Mouse (Mus musculus) E14TG2a.4 (cell line): ENCODE results near the gene Hectd4.

Source experiments
- H3K27me3 ChIP-seq: 2 replicates; pipeline ENCODE4 v1.6.1; 2014; ENCODE audit warnings: low read length, control low read depth; ENCODE audit not compliant: insufficient read depth
- H3K36me3 ChIP-seq: 2 replicates; pipeline ENCODE4 v1.6.1; 2014; ENCODE audit warnings: low read length, control low read depth; ENCODE audit not compliant: insufficient read depth
- H3K4me1 ChIP-seq: replicated peaks from 2 replicates; pipeline ENCODE4 v1.6.1; 2014; ENCODE audit warnings: low read depth, low read length, control low read depth
- H3K4me3 ChIP-seq: replicated peaks from 2 replicates; pipeline ENCODE4 v1.5.1; 2014; ENCODE audit warnings: mild to moderate bottlenecking, low read length
- H3K9me3 ChIP-seq: 2 replicates; pipeline ENCODE4 v1.6.1; 2014; ENCODE audit warnings: low read length, control low read depth
- CTCF ChIP-seq: conservative IDR thresholded peaks from 2 replicates; pipeline ENCODE4 v1.5.1; 2014; ENCODE audit warnings: low read length
- NANOG ChIP-seq: IDR thresholded peaks from 2 replicates; pipeline ENCODE4 v1.6.1; 2014; ENCODE audit warnings: borderline replicate concordance, low read length, mixed read lengths
- POU5F1 ChIP-seq: IDR thresholded peaks from 2 replicates; pipeline ENCODE4 v1.6.1; 2014; ENCODE audit warnings: low read length, borderline replicate concordance

Gene Hectd4

DNA sequence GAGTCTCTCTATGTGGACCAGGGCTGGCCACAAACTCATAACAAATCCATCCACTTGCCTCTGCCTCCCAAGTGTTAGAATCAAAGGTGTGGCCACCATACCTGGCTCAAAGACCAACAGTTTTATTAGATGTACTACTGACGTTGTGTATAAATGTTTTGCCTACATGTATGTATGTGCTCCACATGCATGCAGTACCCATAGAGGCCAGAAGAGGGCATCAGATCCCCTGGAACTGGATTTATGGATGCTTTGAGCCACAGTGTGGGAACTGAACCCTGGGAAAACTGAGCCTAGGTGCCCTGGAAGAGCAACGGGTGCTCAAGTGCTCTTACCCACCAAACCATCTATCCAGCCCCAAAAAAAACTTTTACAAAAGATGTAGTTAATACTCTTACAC, 160.7 kb downstream of the Hectd4 start:
- peaks cover 13% of the 10 kb centered on the region for H3K27me3 ChIP-seq
- TF ChIP-seq CTCF (peak; percentile 93), POU5F1 (no peak)
- H3K36me3 ChIP-seq = peaks cover 24% of the 10 kb centered on the region
- no peaks in the 10 kb centered on the region for H3K9me3 ChIP-seq
- H3K4me3 ChIP-seq = no peak overlapping the region
- H3K4me1 ChIP-seq = peaks cover 10% of the 10 kb centered on the region

DNA sequence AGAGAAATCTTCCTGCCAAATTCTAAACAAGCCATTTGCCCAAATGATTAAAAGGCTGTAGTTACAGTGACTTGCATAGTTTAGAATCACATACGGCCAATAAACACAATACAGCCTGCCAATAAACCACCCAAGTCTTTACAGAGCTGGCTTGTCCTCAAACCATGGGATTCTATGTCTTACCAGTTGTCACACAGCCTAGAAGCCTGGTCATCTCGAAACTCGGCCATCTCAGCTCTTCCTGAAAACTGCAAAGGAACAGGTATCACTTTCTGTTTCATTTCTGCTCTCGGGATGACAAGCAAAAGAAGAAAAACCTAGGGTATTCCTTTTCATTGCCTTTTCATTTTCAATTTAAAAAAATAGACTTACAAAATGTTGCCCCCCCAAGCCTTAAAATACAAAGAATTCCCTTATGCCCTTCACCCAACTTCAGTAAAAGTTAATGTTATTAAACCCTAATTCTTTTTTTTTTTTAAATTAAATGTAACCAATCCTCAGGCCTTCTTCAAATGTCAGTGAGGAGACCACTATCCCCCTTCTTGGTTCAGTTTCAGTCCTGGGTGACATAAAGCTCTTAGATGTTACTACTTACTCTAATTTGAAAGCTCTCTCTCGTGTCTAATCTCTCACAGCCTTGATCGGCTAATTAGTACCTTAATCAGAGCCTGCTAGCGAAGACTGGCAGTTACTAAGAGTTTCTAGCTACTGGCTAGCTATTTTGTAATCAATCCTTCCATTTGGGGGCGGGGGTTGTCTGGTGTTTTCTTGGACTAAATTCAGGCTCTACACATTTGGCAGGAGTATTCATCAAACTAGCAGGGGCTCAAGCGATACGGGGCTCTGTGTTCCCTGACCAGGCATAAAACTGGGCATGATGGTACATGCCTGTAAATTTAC, 164.1 kb downstream of the Hectd4 start:
- Histone ChIP-seq H3K36me3 (peaks cover 3% of the 10 kb centered on the region), H3K27me3 (peaks cover 33% of the 10 kb centered on the region), H3K4me3 (peak overlapping the region; percentile 83; the same call in 1 of the 2 replicates), H3K4me1 (peaks cover 22% of the 10 kb centered on the region), H3K9me3 (no peaks in the 10 kb centered on the region)
- TF ChIP-seq NANOG (no peak), POU5F1 (no peak), CTCF (no peak)

DNA sequence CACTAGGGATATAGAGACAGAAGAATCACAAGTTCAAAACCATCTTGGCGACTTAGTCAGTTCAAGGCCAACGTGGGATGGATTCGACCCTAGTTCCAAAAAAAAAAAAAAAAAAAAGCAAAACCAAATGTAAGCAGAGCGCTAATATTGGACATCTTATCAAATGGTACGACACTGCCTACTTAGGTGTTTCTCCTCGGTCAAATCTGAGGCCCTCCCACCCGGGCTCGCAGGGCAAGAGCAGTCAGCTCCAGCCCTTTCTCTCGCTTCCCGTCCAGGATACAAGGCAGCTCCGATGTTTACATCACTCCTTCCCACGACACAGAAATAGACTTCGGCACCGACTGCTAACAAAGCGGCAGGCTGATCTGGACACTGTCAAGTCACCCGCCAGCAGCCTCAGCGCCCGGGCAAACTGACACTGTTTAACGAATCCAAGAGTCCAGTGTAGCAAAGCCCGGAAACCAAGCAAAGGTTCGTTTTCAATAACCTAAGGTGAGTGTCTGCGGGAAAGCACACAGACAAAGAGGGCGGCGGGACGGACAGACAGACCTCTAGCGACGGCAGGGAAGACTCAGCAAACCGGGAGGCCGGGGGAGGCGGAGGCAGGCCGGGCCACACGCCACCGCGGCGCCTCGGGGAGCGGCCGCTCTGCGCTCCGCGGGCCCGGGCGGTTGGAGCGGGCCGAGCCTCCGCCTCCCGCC, 164.9 kb downstream of the Hectd4 start:
- Histone ChIP-seq H3K9me3 (no peaks in the 10 kb centered on the region), H3K27me3 (peaks cover 33% of the 10 kb centered on the region), H3K4me1 (peaks cover 30% of the 10 kb centered on the region), H3K4me3 (peak overlapping the region; percentile 83), H3K36me3 (no peaks in the 10 kb centered on the region)
- TF ChIP-seq POU5F1 (no peak), NANOG (no peak), CTCF (no peak)

DNA sequence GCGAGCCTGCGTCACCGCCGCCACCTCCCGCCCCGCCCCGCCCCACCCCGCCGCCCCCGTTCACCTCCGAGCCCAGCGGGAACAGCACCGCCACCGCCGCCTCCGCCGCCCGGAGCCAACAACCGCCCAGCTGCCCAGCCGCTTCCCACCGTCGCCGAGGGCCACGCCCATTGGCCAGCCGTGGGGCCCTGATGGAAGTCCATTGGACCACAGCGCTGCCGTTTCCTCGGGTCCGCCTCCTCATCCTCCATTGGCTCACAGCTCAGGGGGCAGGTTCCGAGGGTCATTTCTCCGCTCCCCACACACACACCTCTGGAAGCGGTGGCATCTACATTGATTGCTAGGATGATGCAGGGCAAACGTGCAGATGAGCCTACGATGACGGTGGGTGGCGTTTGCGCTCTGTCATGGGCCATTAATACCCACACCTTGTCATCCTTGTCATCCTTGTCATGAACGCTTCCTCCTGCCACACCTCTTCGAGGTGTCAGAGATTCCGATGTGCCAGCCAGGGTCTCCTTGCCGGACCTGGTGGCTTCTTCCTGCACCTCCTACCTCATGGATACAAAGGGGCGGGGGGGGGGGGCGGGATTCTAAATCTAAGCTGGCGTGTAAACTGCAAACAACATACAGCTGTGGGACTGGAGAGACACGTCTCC, 165.6 kb downstream of the Hectd4 start, which contains the start of gene Trafd1:
Gene Trafd1, minus strand, starts transcription at position 172 of the 659 bp plus-strand sequence.
- H3K36me3 ChIP-seq = no peaks in the 10 kb centered on the region
- H3K9me3 ChIP-seq = no peaks in the 10 kb centered on the region
- peaks cover 31% of the 10 kb centered on the region for H3K4me1 ChIP-seq
- TF ChIP-seq CTCF (no peak), NANOG (no peak), POU5F1 (no peak)
- H3K27me3 ChIP-seq = peaks cover 33% of the 10 kb centered on the region
- peak within 1 kb of the TSS; percentile 83 for H3K4me3 ChIP-seq

DNA sequence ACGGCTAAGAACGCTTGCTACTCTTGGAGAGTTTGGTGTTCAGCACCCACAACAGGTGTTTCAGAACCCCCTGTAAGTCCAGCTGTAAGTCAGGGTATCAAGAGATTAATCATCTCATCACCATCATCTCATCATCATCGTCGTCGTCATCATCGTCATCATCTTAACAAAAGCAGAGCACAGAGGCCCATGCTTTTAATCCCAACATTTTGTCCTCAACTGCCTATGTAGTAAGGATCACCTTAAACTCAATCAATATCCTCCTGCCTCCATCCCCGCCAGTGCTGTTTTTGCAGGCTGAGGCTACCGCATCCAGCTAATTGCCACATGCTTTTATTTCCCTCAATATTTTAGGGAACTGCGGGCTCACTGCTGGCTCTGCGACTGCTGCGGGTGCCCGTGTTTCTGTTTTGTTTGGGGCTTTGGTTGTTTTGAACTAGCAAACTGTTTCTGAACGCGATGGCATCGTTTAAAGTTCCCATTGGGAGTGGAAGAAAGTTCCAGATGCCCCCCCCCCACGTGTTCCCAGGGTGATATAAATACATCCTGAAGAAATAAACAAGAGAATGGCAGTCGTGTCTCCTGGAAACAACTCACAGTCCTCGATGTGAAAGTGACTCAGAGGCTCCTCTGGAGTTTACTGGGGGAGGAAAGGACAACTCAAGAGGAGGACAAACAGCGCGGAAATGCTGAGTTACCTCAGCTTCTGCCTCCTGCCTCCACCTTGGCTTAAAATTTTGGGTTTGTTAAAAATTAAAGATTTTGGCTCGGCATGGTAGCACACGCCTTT, 166.3 kb downstream of the Hectd4 start:
- H3K36me3 ChIP-seq = no peaks in the 10 kb centered on the region
- H3K9me3 ChIP-seq = no peaks in the 10 kb centered on the region
- TF ChIP-seq NANOG = no peak
- no peak for TF ChIP-seq CTCF
- TF ChIP-seq POU5F1 = no peak
- peaks cover 33% of the 10 kb centered on the region for H3K27me3 ChIP-seq
- H3K4me3 ChIP-seq = peak overlapping the region; percentile 83
- H3K4me1 ChIP-seq = peaks cover 31% of the 10 kb centered on the region

DNA sequence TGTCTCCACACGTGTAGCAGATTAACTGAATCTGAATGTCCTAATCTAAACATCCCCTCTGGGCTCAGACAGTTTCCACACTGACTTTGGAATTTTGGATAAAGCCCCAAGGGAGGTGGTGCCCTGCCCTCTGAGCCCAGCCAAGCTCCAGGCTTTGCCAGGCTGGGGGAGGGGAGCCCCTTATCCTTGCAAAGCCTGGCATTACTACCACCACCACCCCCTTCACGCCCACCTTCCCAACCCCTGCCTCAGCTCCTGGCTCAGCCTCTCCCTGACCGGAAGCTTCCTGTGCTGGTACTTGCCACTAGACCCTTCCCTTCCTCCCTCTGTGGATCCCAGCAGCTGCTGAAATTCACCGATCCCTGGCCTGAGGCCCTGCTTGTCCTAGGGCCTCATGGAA, 167.1 kb downstream of the Hectd4 start:
- Histone ChIP-seq H3K4me3 (no peak overlapping the region), H3K9me3 (no peaks in the 10 kb centered on the region), H3K27me3 (peaks cover 33% of the 10 kb centered on the region), H3K4me1 (peaks cover 31% of the 10 kb centered on the region), H3K36me3 (no peaks in the 10 kb centered on the region)
- TF ChIP-seq CTCF (no peak), POU5F1 (no peak)

DNA sequence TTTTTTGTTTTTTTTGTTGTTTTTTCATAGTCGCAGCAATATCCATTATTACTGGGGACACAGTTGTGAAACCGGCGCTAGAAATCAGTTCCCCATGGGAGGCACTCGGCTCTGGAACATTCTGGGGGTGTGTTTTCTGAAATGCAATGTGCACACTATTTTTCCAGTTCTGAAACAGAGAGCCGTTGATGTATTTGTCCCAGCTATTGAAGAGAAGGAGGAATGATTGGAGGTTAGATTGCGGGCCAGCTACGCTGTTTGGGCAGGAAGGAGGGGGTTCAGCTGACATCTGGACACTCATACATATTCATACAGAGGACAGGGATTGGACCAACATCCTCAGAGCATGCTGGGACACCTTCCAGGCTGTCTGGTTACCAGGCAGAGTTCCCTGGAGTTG, 169.1 kb downstream of the Hectd4 start:
- H3K4me3 ChIP-seq = no peak overlapping the region
- H3K9me3 ChIP-seq = no peaks in the 10 kb centered on the region
- no peaks in the 10 kb centered on the region for H3K36me3 ChIP-seq
- H3K27me3 ChIP-seq = peaks cover 27% of the 10 kb centered on the region
- TF ChIP-seq POU5F1 (no peak), NANOG (no peak), CTCF (no peak)
- peaks cover 39% of the 10 kb centered on the region for H3K4me1 ChIP-seq

DNA sequence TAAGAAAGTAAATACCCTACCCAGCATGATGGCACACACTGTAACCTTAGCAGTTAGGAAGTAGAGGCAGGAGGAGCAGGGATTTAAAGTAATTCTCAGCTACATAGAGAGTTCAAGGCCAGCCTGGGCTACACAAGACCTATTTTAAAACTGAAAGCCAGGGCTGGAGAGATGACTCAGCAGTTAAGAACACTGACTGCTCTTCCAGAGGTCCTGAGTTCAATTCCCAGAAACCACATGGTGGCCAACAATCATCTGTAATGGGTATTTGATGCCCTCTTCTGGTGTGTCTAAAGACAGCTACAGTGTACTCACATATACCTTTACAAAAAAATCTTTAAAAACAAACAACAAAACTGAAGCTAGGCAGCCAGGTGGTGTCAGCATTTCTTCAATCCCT, 169.7 kb downstream of the Hectd4 start:
- H3K4me1 ChIP-seq = peaks cover 34% of the 10 kb centered on the region
- H3K4me3 ChIP-seq = no peak overlapping the region
- TF ChIP-seq POU5F1 (no peak), NANOG (no peak)
- H3K27me3 ChIP-seq = peaks cover 23% of the 10 kb centered on the region
- H3K36me3 ChIP-seq = no peaks in the 10 kb centered on the region
- no peaks in the 10 kb centered on the region for H3K9me3 ChIP-seq
